Mouse (Mus musculus) monocyte, adult 5-6 weeks (primary cell): ENCODE measurements around the gene Prr19. TPM values are rescaled to one million over a fixed set of nuclear protein-coding genes. Genes with fewer than 3 reads are reported as not detected.
"Not testable (repeated sequence)": the region's sequence is repeated elsewhere in the genome, so short reads cannot be mapped to it uniquely, and the experiment has no call there.

Source experiments
- ATAC-seq: fragments of 153-309, 156-312 bp; replicated peaks from 2 replicates; pipeline ENCODE4 v1.8.0; 2017; ENCODE audit warnings: mild to moderate bottlenecking; ENCODE audit not compliant: low TSS enrichment, insufficient number of reproducible peaks, severe bottlenecking, poor library complexity, low FRiP score
- total RNA-seq: library from RNA; stranded (forward); fragments of 200-1000, 200-491, 200-594 nt; gene quantifications from 3 replicates; pipeline ENCODE4 v1.2.3, GENCODE M21; 2017

Prr19 gene
- total RNA-seq, 1 experiment from 2014 or later: not detected

- ATAC-seq: no peak
These were observed 12.1 kb downstream of the Prr19 start for GRCm38 (mm10) chr7:25313325-25313724.

GRCm38 (mm10) chr7:25314606-25315305, 13.5 kb downstream of the Prr19 start:
- no peak for ATAC-seq

GRCm38 (mm10) chr7:25315306-25316041, 14.3 kb downstream of the Prr19 start:
- ATAC-seq: no peak

DNA sequence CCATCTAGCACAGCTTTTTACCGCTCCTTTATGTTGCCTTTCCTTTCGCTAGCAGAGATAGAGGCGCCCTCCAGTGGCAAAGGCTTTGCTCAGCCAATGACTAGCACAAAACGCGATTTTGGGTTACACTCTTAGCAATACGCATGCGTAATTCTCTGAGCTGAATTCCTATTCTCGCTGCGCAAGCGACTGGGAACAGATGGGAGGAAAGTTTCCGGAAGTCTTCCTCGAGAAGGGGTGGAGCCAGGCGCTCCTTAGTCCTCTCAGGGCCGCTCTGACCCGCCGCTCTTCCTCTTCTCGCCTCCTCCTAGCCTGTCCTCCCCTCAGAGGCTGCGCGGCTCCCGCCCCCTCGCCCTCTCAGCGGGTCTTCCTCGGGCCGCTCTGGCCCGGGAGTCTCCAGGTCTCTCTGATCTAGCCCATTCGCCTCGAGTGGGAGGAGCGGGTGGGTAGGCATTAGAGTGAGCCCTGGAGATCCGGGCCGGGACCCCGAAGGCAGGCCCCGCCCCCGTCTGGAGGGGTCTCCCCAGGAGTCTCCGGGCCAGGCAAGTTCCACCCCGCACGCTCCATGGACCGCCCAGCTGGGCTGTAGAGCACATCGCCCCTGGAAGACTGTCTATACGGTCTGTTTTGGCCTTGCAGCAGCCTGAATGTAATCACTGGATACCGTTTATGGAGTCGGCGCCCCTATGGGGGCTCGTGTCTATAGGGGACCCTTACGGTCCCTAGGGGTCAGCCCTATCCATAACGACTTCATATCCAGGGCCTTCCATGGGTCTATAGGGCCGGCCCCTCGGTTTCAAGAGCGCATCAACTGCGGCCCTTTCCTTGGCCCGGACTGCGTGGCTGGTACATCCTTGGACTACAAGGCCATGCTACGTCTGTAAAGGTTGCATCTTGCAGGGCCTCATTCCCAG, 15.6 kb downstream of the Prr19 start, which contains the start of gene Megf8:
TSS of gene Megf8 (plus strand) at position 633 of the 914 bp plus-strand sequence.
- peak; percentile 90 for ATAC-seq

GRCm38 (mm10) chr7:25317446-25317999, 16.3 kb downstream of the Prr19 start:
- no peak for ATAC-seq

DNA sequence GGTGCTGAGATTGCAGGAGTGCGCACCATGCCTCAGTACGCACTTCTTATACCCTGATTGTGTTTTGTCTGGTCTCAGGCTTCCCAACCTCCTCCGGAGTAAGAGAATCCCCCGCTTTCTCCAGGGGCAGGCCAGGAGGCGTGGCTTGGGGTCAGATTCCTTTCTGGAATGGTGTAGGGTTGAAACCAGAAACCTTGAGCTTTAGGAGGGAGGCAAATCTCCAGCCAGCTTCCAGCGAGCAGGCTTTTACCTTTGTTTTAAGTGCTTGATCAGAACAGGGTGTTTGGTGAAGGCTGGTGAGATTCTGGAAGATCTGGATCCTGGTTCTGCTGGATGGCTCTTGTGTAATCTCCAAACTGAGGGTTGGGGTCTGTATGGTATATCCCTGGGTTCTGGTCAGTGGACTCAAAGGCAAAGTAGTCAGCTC, 20.9 kb downstream of the Prr19 start:
- no peak for ATAC-seq

- no peak for ATAC-seq
These were observed 22.0 kb downstream of the Prr19 start for GRCm38 (mm10) chr7:25323219-25323618.

DNA sequence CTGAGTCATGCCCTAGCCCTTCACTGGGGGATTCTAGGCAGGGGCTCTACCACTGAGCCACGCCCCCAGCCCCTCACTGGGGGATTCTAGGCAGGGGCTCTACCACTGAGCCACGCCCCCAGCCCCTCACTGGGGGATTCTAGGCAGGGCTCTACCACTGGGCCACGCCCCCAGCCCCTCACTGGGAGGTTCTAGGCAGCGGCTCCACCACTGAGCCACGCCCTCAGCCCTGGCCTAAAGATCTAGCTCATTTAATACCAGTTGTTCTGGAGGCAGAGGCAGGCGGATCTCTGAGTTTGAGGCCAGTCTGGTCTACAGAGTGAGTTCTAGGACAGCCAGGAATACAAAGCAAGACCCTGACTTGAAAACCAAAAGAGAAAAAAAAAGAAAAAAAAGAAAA, 24.2 kb downstream of the Prr19 start:
- ATAC-seq: not testable (repeated sequence)

- ATAC-seq: no peak
These were observed 25.0 kb downstream of the Prr19 start for GRCm38 (mm10) chr7:25326233-25326632.

- ATAC-seq: peak; percentile 75
These were observed 32.5 kb downstream of the Prr19 start for GRCm38 (mm10) chr7:25333596-25334307.

DNA sequence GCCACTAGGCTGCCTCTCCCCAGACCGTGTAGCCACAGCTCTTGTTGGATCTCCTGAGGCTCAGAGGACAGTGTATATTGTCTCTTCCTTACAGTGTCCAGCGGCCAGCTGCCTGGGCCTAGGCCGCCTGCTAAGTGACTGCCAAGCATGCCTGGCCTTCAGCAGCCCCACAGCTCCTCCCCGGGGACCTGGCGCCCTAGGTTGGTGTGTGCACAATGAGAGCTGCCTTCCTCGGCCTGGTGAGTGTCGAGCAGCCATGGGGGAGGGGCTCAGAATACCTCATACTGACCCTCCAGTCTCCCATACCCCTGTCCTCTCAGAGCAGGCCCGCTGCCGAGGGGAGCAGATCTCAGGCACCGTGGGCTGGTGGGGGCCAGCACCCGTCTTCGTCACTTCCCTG, 33.3 kb downstream of the Prr19 start:
- ATAC-seq: no peak

DNA sequence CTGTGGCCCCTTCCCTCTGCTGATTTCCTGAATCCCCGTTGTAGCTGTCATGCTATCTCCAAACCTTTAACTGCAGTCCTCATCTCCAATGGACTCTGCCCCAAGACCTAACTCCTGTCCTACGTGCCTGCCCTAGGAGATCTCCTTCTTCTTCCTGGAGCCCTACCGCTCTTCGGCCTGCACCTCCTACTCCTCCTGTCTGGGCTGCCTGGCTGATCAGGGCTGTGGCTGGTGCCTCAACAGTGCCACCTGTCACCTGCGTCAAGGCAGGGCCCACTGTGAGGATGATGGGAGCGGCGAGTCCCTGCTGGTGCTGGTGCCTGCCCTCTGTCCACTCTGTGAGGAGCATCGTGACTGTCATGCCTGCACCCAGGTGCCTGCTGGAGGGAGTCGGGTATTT, 38.1 kb downstream of the Prr19 start:
- 0 out of 2 replicates have a peak, but pooled peaks have one; percentile 12 for ATAC-seq

DNA sequence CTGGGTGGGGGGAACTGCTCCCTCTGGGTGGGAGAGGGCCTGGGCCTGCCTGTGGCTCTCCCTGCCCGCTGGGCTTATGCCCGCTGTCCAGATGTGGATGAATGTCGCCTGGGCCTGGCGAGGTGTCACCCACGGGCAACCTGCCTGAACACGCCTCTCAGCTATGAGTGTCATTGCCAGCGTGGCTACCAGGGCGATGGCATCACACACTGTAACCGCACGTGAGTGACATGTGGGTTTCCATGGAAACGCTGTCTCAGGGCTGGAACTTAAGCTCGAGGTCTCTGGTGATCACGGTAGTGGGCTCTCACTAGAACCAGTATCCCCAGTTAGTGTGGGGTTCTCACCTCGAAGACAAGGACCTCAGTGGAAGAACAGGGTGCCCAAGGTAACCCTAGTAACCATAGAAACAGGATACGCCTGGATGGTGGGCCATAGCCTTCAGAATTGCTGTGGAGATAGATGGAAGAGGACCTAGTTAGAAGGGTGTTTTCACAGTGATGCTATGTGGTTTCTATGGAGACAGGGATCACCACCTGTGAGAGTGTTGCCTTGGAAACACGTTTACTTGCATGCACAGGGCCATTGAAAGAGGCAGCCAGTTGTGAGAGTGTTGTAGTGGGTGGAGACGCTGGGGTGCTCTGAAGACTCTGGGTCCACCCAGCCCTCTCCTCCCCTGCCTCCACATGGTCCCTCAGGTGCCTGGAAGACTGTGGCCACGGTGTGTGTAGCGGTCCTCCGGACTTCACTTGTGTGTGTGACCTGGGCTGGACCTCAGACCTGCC, 40.0 kb downstream of the Prr19 start:
- ATAC-seq: no peak

- no peak for ATAC-seq
These were observed 47.6 kb downstream of the Prr19 start for GRCm38 (mm10) chr7:25348861-25349260.
